Mouse (Mus musculus) megakaryocyte, embryonic 14.5 days (primary cell): ENCODE measurements around the gene Shank3.

Experiments
- FLI1 ChIP-seq: IDR thresholded peaks from 2 replicates; pipeline ENCODE4 v1.6.1; 2012; ENCODE audit warnings: low read length, inconsistent platforms, mixed read lengths
- GATA1 ChIP-seq: IDR thresholded peaks from 3 replicates; pipeline ENCODE4 v1.6.1; 2012; ENCODE audit warnings: mixed read lengths, low read length, inconsistent platforms, borderline replicate concordance

DNA sequence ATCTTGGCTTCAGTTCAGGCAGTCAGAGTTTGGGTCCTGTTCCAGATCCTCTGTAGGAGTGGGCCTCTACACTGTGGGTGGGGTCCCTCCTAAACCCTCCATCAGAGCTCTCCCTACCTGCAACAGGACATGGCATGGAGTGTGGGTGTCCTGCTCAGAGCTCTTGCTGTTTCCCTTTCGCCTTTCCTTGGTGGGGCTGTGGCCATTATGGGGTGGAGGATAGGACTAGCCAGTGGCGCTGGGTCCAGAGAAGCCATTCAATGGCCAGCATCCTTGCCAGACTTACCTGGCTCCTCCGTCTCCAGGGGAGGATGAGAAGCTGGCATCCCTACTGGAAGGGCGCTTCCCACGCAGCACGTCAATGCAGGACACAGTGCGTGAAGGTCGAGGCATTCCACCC lies 47.9 kb downstream of the Shank3 start:
- TF ChIP-seq GATA1 (no peak), FLI1 (no peak)
